Mouse (Mus musculus): ENCODE results near the gene Rnf212.
A peak's percentile ranks its signal among the peaks of the same experiment; 100 is the strongest.

Gene Rnf212

DNA sequence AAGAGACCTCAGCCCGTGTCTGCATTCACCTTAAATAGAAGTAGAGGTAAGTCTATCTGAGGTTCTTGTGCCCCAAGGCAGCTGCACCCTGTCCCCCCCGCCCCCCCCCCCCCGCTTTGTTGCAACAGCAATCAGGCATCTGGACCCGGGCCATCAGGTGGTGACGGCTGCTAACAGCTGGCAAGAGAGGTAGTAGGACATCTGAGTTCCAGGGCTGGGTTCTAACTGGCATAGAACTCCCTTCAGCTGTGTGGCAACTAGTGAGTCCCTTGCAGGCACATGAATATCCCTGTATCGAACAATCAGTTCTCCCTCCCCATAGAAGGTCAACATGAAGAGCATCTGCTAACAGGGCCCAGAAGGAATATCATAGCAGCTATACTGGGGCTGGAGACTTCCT is 62.8 kb downstream of the Rnf212 start:
- no peak for DNase-seq

DNA sequence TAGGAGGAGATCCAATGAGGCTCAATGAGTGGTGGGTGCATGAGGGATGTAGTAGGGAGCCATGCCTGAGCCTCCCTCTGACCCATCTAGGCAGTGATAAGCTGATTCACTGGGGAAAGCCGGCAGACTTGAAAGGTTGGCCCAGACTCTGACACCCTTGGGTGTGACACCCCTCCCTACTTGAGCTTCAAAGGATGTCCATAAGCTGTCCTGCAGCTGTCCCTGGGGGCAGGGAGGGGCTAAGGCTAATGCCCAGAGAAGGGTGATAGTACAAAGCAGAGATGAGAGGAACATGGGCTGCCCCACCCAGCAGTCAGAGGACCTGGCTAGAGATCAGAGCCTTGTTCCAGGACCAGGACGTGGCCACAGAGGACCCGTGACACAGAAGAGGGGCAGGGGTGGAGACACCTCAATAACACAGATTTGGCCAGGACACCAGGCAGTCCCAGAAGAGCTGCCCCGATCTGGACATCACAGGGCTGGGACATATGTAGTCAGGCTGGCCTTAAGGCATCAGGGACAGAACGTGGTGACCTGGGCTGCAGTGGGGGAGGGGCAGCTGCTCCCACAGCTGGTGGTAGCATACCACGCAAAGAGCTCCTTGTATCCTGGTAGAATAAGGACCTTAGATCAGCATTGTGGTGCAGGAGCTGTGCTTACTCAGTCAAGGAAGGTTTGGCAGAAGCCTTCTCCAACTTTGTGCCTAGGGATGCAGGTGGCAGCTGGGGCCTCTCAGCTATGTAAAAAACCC is 65.6 kb downstream of the Rnf212 start:
- DNase-seq, result no peak

DNA sequence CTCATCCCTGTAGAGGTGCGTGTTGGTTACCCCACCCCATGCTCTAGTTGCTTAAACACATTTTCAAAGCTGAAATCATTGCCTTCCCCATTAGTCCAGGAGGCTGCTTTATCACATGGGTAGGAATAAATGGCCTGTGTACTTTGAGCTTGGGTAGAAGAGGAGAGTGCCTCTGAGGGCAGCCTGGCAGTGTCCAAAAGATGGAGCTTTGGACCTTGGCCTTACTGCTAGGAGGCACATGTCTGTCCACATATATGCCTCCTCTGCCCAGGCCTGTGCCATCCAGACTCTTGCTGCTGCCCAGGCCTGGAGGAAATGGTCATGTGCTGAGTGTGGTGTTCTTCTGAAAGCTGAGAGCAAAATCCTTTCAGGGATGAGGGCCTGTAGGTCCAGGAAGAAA is 66.4 kb downstream of the Rnf212 start:
- peak; percentile 71 to 86 for DNase-seq

GRCm38 (mm10) chr5:108707758-108708157 is 67.0 kb downstream of the Rnf212 start:
- DNase-seq, result no peak

DNA sequence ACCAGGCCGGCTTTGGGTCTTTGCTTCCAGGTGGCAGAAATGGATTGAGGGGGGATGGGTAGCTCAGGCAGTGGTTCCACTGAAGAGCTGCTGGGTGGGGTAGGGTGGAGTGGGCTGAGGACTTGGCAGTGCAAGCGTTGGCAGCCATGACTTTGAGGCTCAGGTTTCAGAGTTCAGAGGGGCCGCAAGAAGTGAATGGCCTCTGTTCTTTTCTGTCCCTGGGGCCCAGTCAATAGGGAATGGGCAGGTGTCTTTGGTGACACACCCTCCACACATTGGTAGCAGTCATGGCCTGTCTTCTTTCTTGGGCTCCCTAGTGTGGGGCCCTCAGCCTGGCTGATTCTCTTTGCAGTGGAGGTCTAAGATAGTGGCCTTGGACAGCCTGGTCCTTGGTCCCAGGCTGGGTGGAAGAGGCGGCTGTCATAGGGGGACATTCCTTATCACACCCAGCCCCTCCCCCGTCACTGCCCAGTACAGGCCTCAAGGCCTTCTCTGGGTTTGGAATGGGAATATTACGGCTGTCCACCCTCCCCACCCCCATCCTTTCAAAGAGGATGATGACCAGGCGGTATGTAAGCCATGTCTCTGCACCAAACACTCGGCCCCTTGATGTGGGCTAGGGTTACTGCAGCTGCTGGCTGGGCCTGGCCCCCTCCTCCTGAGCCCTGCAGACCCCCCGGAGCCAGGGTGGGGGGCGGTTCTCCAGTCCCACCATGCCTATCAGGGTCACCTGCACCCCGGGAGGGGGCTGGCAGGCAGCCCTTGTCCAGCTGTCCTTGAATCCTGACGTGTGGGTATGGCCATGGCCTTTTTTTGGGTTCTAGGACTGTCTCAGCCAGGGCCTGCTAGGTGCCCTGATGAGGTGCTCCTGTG is 70.8 kb downstream of the Rnf212 start:
- no peak for DNase-seq

DNA sequence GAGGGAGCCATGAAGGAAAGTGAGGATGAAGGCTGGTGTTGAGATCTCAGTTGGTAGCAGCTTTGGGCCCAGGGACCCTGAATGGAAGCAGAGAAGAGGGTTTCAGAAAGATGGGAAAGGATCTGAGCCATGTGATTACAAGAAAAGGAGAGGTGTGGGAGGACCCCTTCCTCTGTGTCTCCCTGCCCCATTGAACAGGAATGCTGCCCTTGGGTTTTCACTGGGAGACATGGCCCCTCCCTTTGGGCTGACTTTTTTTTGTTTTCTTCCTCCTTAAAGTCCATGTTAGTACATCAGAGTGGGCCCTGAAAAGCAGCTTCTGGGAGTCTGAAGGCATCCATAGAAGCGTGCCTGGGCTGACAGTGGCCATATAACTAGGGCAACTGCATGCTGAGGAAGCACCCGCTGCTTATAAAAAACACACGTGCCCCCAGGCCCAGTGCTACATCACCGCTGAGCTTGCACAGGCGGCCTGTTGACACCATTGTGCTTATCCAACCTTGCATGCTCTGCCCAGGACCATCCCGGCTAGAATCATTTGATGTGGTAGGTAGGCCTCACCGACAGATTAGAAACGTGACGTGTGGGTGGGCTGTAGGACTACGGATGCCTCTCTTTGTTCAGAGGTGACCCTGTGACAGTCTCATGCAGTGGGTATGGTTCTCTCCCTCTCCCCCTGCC is 73.3 kb downstream of the Rnf212 start:
- no peak for DNase-seq

DNA sequence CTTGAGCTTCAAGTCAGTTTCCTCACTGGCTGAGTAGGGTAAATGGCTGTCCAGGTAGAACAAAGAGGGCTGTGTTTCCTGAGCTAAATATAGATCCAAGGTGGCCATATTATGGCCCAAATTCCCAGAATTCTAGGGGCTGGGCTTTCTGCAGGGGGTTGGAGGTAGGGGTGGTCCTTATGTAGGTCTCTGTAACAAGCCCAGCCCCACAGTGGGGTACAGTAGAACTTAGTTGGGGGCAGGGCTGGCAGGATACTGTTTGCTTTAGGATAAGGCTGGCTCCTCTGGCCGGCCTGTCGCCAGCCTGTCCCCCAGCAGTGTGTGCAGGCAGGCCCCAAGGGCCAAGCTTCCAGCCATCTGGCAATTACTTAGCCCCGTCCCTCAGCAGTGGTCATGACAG is 74.4 kb downstream of the Rnf212 start:
- no peak for DNase-seq

GRCm38 (mm10) chr5:108697341-108697753 is 77.4 kb downstream of the Rnf212 start:
- DNase-seq, result no peak

DNA sequence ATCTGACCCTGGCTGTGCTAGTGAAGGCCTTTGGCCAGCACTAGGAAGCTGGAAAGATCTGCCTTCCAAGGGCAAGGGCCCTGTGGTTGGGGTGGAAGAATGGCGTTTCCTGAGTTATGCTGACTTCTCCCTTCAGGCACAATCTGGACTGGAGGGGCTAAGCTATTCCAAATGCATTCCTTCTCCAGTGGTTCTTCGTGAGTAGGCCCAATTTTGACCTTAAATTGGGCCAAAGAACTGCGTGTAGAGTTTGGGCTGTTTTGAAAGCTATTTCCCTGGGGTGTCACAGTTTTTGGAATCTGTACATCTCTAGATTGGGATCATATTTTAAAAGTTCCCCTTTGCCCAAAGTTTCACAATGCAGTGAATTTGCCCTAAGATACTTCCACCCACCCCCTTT is 78.2 kb downstream of the Rnf212 start:
- peak in 1 of 2 experiments; percentile 29 for DNase-seq

GRCm38 (mm10) chr5:108695861-108696260 is 78.9 kb downstream of the Rnf212 start:
- DNase-seq, result no peak

DNA sequence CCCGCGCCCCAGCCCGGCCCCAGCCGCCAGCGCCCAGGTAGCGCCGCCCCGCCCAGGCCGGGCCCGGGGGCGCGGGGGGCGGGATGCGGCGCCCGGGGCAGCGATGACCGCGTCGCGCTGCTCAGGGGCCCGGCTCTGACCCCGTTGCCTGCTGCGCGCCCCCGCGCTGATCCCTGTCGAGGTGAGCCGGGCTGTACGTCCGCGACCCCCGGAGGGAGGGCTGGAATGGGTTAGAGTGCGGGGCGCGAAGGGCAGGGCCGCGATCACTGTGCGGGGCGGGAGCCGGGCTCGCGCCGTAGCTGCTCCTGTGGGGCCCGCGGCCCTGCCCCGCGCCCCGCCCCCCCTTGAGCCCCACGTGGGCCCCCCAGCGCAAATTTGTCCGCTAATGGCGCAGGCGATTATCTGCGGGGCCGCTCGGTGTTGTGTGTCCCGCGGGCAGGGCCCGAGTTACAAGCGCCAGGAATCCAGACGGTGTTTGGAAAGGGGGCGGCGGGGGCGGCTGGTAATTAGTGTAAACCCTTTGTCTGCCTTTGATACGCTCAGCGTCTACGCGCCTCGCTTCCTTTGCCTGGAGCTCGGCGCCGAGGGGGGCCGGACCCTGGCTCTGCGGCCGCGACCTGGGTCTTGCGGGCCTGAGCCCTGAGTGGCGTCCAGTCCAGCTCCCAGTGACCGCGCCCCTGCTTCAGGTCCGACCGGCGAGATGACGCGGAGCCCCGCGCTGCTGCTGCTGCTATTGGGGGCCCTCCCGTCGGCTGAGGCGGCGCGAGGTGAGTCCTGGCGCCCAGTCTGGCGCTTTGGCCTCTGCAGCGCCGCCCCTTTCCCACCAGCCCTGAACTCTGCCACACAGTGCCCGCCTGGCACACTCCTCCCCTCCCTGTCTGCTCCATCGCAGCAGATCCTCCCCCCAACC is 80.2 kb downstream of the Rnf212 start:
- DNase-seq, result peak; percentile 75 to 80

GRCm38 (mm10) chr5:108693872-108694288 is 80.9 kb downstream of the Rnf212 start:
- DNase-seq, result peak; percentile 92 to 95

DNA sequence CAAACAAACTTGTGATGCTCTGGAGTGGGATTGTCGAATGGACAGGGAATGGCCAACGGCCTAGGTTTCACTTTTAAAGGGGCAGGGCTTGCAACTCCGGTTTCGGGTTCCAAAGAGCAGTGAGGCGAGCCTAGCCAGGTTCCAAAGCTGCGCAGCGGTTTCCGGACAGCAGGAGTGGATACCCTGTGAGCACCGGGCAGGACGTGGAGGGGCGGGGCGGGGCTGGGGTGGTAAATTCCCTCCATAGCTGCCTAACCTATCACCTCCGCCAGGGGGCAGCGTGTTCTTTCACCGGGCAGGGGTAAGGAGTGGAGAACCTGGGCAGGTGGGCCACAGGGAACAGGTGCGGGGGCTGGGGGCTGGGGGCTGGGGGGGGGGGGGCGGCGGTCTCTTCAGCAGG is 82.5 kb downstream of the Rnf212 start, which contains the start of gene Fgfrl1:
Gene Fgfrl1, plus strand, starts transcription at position 112 of the 400 bp plus-strand sequence.
- DNase-seq, result peak; percentile 76 to 90

- DNase-seq, result no peak
Measured at GRCm38 (mm10) chr5:108691152-108691551, 83.6 kb downstream of the Rnf212 start.

DNA sequence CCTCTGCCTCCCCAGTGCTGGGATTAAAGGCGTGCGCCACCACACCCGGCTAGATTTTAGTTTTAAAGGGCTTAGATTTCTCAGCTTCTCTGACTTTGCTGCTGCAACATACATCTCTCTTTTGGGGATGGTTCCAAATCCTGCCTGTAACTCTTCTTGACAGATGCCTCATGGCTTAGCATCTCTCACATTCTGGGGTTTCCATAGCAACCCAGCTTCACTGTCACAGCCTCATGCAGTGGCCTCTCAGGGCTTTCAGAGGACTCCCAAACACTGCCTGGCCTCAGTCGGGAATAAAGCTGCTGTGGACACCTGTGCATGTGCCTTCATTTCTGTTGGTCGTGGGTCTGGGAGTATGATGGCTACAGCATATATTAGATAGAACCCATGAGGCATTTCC is 85.7 kb downstream of the Rnf212 start:
- DNase-seq, result no peak

DNA sequence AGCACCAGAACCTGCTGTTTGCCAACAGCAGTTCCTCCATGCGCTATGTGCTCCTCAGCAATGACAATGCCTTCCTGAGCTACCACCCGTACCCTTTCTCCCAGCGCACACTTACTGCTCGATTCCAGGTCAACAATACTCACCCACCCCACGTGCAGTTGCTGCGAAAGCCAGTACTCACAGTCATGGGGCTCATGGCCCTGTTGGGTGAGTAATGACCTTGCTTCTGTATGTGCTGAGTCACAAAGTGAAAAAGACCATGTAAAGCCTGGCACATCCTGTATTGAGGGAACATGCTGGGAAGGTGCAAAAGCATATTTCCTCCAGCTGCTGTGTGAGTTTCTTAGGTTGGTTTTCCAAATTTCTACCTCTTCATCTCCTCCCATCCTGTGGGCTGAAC is 93.9 kb downstream of the Rnf212 start:
- no peak for DNase-seq

GRCm38 (mm10) chr5:108679909-108680308 is 94.9 kb downstream of the Rnf212 start:
- no peak for DNase-seq
